ENCODE assay signal across 8 mouse cellular contexts in the genomic region with DNA sequence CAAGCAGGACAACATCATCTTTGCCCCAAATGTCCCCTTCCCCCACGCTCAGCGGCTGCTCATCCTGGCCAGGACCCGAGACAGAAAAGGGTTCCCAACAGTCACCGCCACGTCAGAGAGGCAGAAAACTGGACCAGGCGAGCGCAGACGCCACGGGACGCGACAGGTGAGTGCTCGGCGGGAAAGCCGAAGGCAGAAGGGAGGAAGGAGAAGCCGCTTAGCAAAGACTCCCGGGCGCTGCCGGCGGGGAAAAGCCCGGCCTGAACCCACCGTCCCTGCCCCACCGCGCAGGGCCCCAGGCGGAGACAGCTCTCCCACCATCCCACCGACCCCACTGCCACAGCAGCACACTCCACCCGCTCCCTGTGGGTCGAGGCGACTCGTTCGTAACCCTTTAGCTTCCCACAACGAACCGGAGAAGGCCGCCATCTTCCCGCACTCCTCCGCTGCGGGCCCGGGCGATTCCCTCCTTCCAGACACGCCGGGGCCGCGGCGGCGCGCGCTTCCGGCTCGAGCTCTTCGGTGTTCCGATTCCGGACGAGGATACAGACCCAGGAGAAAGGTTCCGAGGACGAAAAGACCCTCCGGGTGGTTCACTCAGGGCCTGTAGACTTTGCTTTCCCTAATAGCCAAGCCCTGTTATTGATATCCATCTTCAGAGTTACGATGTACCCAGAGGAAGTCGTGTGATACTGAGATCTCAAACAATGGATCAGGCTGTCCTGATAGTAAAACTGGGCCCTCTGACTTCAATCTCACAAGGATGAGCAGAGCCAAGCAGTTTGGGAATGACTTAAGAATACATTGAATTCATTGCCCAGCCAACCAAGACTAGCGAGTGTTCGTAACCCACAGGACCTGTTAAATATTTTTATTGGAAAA. TPM values are rescaled to one million over a fixed set of nuclear protein-coding genes. Genes with fewer than 3 reads are reported as not detected.
DNase-seq lines count a peak whose midpoint lies in the region; ATAC-seq and TF ChIP-seq lines count a peak whose summit lies in the region.

A gene (minus strand): TSS at position 523 of the 882 bp plus-strand sequence.

- H3K4me3 ChIP-seq in MEL (ENCODE audit: control insufficient read depth in 1 of 2, insufficient read depth in 1 of 2, low read depth in 2 of 2, low read length in 2 of 2): peak within 1 kb of the TSS; percentile 66 to 91
- H3K4me3 ChIP-seq in cerebellum, adult 2 months (replicated peaks; ENCODE audit: insufficient read depth, low read depth, low read length): peak within 1 kb of the TSS; percentile 96
- peak within 1 kb of the TSS; percentile 95 for H3K4me3 ChIP-seq in lung, embryonic 16.5 days (ENCODE audit: low read length)

- H3K79me2 ChIP-seq in MEL (ENCODE audit: control insufficient read depth, insufficient read depth, low read length, poor library complexity): peaks cover 17% of the 10 kb centered on the region

- TF ChIP-seq RAD21 in MEL (IDR thresholded peaks at IDR 0.05; ENCODE audit: low read depth, low read length): no peak

- peaks cover 0 to 13% of the 10 kb centered on the region in 2 experiments; a peak in 3 of 4 replicates for H3K36me3 ChIP-seq in MEL (ENCODE audit: control insufficient read depth in 1 of 2, insufficient read depth in 2 of 2, low read length in 2 of 2)
- H3K36me3 ChIP-seq in lung, embryonic 16.5 days (ENCODE audit: control insufficient read depth, insufficient read depth, low read length): peaks cover 2% of the 10 kb centered on the region; the same call in 1 of the 2 replicates

- H3K4me2 ChIP-seq in lung, embryonic 16.5 days (ENCODE audit: low read depth, low read length): peak within 1 kb of the TSS; percentile 57

- H3K9ac ChIP-seq in MEL (ENCODE audit: control insufficient read depth, low read depth, low read length, poor library complexity, severe bottlenecking): peak within 1 kb of the TSS; percentile 94
- H3K9ac ChIP-seq in lung, embryonic 16.5 days (ENCODE audit: low read length): peak within 1 kb of the TSS; percentile 95

- TF ChIP-seq CTCF in MEL (IDR thresholded peaks at IDR 0.05 in 2 of 3, conservative IDR thresholded peaks at IDR 0.05 in 1 of 3; ENCODE audit: control insufficient read depth in 1 of 3, insufficient read depth in 1 of 3, low read depth in 2 of 3, low read length in 3 of 3, poor library complexity in 1 of 3, severe bottlenecking in 1 of 3): no peak
- TF ChIP-seq CTCF in cerebellum, adult 2 months (IDR thresholded peaks at IDR 0.05; ENCODE audit: borderline replicate concordance, insufficient read depth, low read depth, low read length): no peak

- peak; percentile 79 to 86 for ATAC-seq in hematopoietic stem cell, adult 5-6 weeks (replicated peaks in 1 of 2; ENCODE audit: insufficient read depth in 1 of 2, low FRiP score in 2 of 2, low TSS enrichment in 1 of 2, low read depth in 1 of 2, poor library complexity in 2 of 2, severe bottlenecking in 2 of 2)
- ATAC-seq in lung, embryonic 16.5 days (ENCODE audit: low read depth): peak; percentile 92

- TF ChIP-seq POLR2A in MEL (IDR thresholded peaks at IDR 0.05; ENCODE audit: control insufficient read depth in 1 of 2, insufficient read depth in 1 of 2, low read depth in 1 of 2, low read length in 2 of 2, poor library complexity in 1 of 2): peak; percentile 84 to 87
- peak; percentile 64; the same call in 1 of the 2 replicates for TF ChIP-seq POLR2A in cerebellum, adult 2 months (IDR thresholded peaks at IDR 0.05; ENCODE audit: borderline replicate concordance, insufficient read depth, low read length)

- WGBS in cerebellum, adult 2 months: 2% methylated on average over 57 of the region's 59 CpGs
- 2% methylated on average over 58 of the region's 59 CpGs for WGBS in lung, embryonic 16.5 days

- H3K9me3 ChIP-seq in MEL (replicated peaks; ENCODE audit: insufficient read depth, low read length): no peaks in the 10 kb centered on the region
- no peaks in the 10 kb centered on the region for H3K9me3 ChIP-seq in lung, embryonic 16.5 days (ENCODE audit: control insufficient read depth, low read length)

- peak; percentile 92 for DNase-seq in MEL (ENCODE audit: low read depth, low spot score)
- peak; percentile 85 to 91 for DNase-seq in cerebellum, adult 2 months
- DNase-seq in forelimb bud, embryonic 11.5 days (ENCODE audit: low read depth, low spot score): peak; percentile 83
- DNase-seq in layer of hippocampus, adult 9-10 months (ENCODE audit: low spot score): peak; percentile 71
- DNase-seq in ovary, postnatal 10 days (ENCODE audit: low spot score): peak; percentile 61
- peak; percentile 56 to 72 for DNase-seq in thymus, postnatal 10 days (ENCODE audit: low spot score in 2 of 2)

- H3K4me1 ChIP-seq in MEL (ENCODE audit: control insufficient read depth in 1 of 2, insufficient read depth in 2 of 2, low read length in 2 of 2): peaks cover 5 to 7% of the 10 kb centered on the region in 2 experiments; a peak in 2 of 4 replicates
- 0 out of 2 replicates have a peak, but pooled peaks cover 3% of the 10 kb centered on the region for H3K4me1 ChIP-seq in cerebellum, adult 2 months (ENCODE audit: control insufficient read depth, insufficient read depth, low read length)
- H3K4me1 ChIP-seq in lung, embryonic 16.5 days (replicated peaks; ENCODE audit: control insufficient read depth, insufficient read depth, low read length): peaks cover 5% of the 10 kb centered on the region

- H3K27ac ChIP-seq in MEL (ENCODE audit: control insufficient read depth, low read depth, low read length): peak within 1 kb of the TSS; percentile 45
- peak within 1 kb of the TSS; percentile 92 for H3K27ac ChIP-seq in cerebellum, adult 2 months (ENCODE audit: insufficient read depth, low read length)
- H3K27ac ChIP-seq in lung, embryonic 16.5 days (ENCODE audit: low read length): peak within 1 kb of the TSS; percentile 86

- peaks cover 0 to under 1% of the 10 kb centered on the region in 2 experiments; a peak in 1 of 4 replicates for H3K27me3 ChIP-seq in MEL (ENCODE audit: control insufficient read depth in 1 of 2, insufficient read depth in 2 of 2, low read length in 2 of 2)
- H3K27me3 ChIP-seq in cerebellum, adult 2 months (ENCODE audit: control insufficient read depth, insufficient read depth, low read length): no peaks in the 10 kb centered on the region
- H3K27me3 ChIP-seq in lung, embryonic 16.5 days (ENCODE audit: control insufficient read depth, insufficient read depth, low read depth, low read length): no peaks in the 10 kb centered on the region

- no peak for TF ChIP-seq EP300 in MEL (IDR thresholded peaks at IDR 0.05; ENCODE audit: low read depth in 1 of 2, low read length in 2 of 2)

TF ChIP-seq in MEL, 35 proteins besides CTCF, POLR2A, EP300 and RAD21:
- peak; percentile 92 for TF ChIP-seq HCFC1 (IDR thresholded peaks at IDR 0.05; ENCODE audit: low read depth, low read length)
- peak; percentile 81 for TF ChIP-seq MXI1 (IDR thresholded peaks at IDR 0.05; ENCODE audit: low read depth, low read length)
- peak; percentile 47; the same call in 1 of the 2 replicates for TF ChIP-seq MAX (IDR thresholded peaks at IDR 0.05; ENCODE audit: low read length)
- no peak for TF ChIP-seq SMC3 (IDR thresholded peaks at IDR 0.05; ENCODE audit: low read depth, low read length)
- TF ChIP-seq E2F4 (IDR thresholded peaks at IDR 0.05; ENCODE audit: borderline replicate concordance, low read depth, low read length): 0 out of 2 replicates have a peak, but pooled peaks have one; percentile 25
- peak; percentile 55; the same call in 1 of the 2 replicates for TF ChIP-seq POLR2AphosphoS2 (IDR thresholded peaks at IDR 0.05; ENCODE audit: low read length)
- no peak for TF ChIP-seq ZMIZ1 (IDR thresholded peaks at IDR 0.05; ENCODE audit: low read depth, low read length)
- TF ChIP-seq UBTF (IDR thresholded peaks at IDR 0.05; ENCODE audit: borderline replicate concordance, insufficient read depth, low read depth, low read length): no peak
- TF ChIP-seq NELFE (IDR thresholded peaks at IDR 0.05; ENCODE audit: low read depth, low read length): peak; percentile 73
- TF ChIP-seq TCF12 (IDR thresholded peaks at IDR 0.05; ENCODE audit: low read depth, low read length): peak; percentile 79
- TF ChIP-seq MYC (IDR thresholded peaks at IDR 0.05; ENCODE audit: low read depth, low read length): peak; percentile 58
- peak; percentile 88 for TF ChIP-seq TBP (IDR thresholded peaks at IDR 0.05; ENCODE audit: low read depth, low read length)
- TF ChIP-seq ELF1 (IDR thresholded peaks at IDR 0.05; ENCODE audit: low read depth, low read length): peak; percentile 79
- peak; percentile 66; the same call in 1 of the 2 replicates for TF ChIP-seq KAT2A (conservative IDR thresholded peaks at IDR 0.05; ENCODE audit: low read depth, low read length)
- peak; percentile 32; the same call in 1 of the 2 replicates for TF ChIP-seq GATA1 (IDR thresholded peaks at IDR 0.05; ENCODE audit: low read depth, low read length)
- TF ChIP-seq SIN3A (IDR thresholded peaks at IDR 0.05; ENCODE audit: low read length): peak; percentile 84

RNA-seq across cellular contexts. Expression of the gene that starts here (rescaled TPM):
- total RNA-seq in MEL (2012; rRNA removed): 75.4 and 77.2 TPM in 2 replicates
- polyA plus RNA-seq in MEL (2012; ENCODE audit: insufficient read depth in 1 of 2, insufficient read length in 2 of 2, low read depth in 1 of 2, low replicate concordance in 2 of 2, missing spikeins in 1 of 2): 1,000 to 10,000 TPM in 1 of 2 experiments, 100 to 1,000 TPM in 1; 134 to 1,375 TPM
- polyA plus RNA-seq in cerebellum, adult 2 months (2012; rRNA removed): 77.8 and 84.1 TPM in 2 replicates
- total RNA-seq in hematopoietic stem cell, adult 5-6 weeks (2017): 179 and 217 TPM in 2 replicates
- polyA plus RNA-seq in lung, embryonic 16.5 days (2015; fragmentation: Nextera tagmentation; extraction: Ambion mirVana): 124 and 131 TPM in 2 replicates

Comparison
In these comparisons a context has a peak if more than half of its experiments do, and no peak if none do; other contexts are left out.
1. Peak in every context shown above with its lines: DNase-seq, ATAC-seq, H3K4me3 ChIP-seq and H3K27ac ChIP-seq.